Mouse (Mus musculus) liver, embryonic 11.5 days (tissue): ENCODE results near the gene Tmem258. TPM values are rescaled to one million over a fixed set of nuclear protein-coding genes. Genes with fewer than 3 reads are reported as not detected.
A peak's percentile ranks its signal among the peaks of the same experiment; 100 is the strongest.
"Not testable (repeated sequence)": the region's sequence is repeated elsewhere in the genome, so short reads cannot be mapped to it uniquely, and the experiment has no call there.

ENCODE experiments used
- ATAC-seq: fragments of 200-750 bp; cut with Nextera tagmentation; replicated peaks from 2 replicates; pipeline ENCODE4 v1.8.0; 2017; ENCODE audit warnings: moderate number of reproducible peaks, mild to moderate bottlenecking, moderate TSS enrichment, moderate library complexity; ENCODE audit not compliant: low FRiP score
- DNase-seq: peaks from one replicate; pipeline ENCODE4 v3.0.0-alpha.2; 2017; ENCODE audit warnings: low spot score
- H3K27ac ChIP-seq: fragments of 300-500 bp; sonication (generic); 2 replicates; pipeline ENCODE4 v1.5.1; 2014; ENCODE audit warnings: mild to moderate bottlenecking, low read depth, low read length, control low read depth
- H3K27me3 ChIP-seq: fragments of 300-500 bp; sonication (generic); replicated peaks from 2 replicates; pipeline ENCODE4 v1.6.1; 2014; ENCODE audit warnings: low read length, mixed read lengths; ENCODE audit not compliant: control insufficient read depth, insufficient read depth
- H3K36me3 ChIP-seq: fragments of 300-500 bp; sonication (generic); 2 replicates; pipeline ENCODE4 v1.6.1; 2014; ENCODE audit warnings: mild to moderate bottlenecking, low read length, moderate library complexity, mixed read lengths; ENCODE audit not compliant: control insufficient read depth, insufficient read depth
- H3K4me1 ChIP-seq: fragments of 300-500 bp; sonication (generic); replicated peaks from 2 replicates; pipeline ENCODE4 v1.6.1; 2014; ENCODE audit warnings: low read length, mixed read lengths; ENCODE audit not compliant: control insufficient read depth, insufficient read depth
- H3K4me2 ChIP-seq: fragments of 300-500 bp; sonication (generic); 2 replicates; pipeline ENCODE4 v1.6.1; 2014; ENCODE audit warnings: mild to moderate bottlenecking, control low read depth, moderate library complexity
- H3K4me3 ChIP-seq: fragments of 300-500 bp; sonication (generic); 2 replicates; pipeline ENCODE4 v1.5.1; 2014; ENCODE audit warnings: low read depth, low read length, control low read depth
- H3K9ac ChIP-seq: fragments of 300-500 bp; sonication (generic); 2 replicates; pipeline ENCODE4 v1.6.1; 2014; ENCODE audit warnings: low read depth, low read length, control low read depth
- H3K9me3 ChIP-seq: fragments of 300-500 bp; sonication (generic); 2 replicates; pipeline ENCODE4 v1.6.1; 2016; ENCODE audit warnings: low read length, inconsistent platforms, mixed read lengths; ENCODE audit not compliant: control insufficient read depth
- WGBS: fragments of 180-500 bp; shearing (Covaris S2); extraction: QIAGEN DNeasy Blood & Tissue Kit; methylation state at CpG from one replicate; pipeline ENCODE4 v1.1.7; 2014; 5-methylcytosine and 5-hydroxymethylcytosine counted together
- polyA plus RNA-seq: library from polyadenylated mRNA; unstranded; fragments of >200 nt; fragmentation: Nextera tagmentation; extraction: Ambion mirVana; gene quantifications from 2 replicates; pipeline ENCODE4 v1.2.1, GENCODE M21; 2014

Tmem258 gene
- polyA plus RNA-seq, 1 experiment from 2014 or later: 478 TPM

- H3K4me3 ChIP-seq, H3K4me2 ChIP-seq, H3K9ac ChIP-seq, H3K9me3 ChIP-seq, H3K36me3 ChIP-seq, H3K27me3 ChIP-seq: not testable (repeated sequence)
- peak; percentile 22 for DNase-seq
- WGBS: 82% methylated on average over 3 of the region's 3 CpGs
- H3K27ac ChIP-seq: peak overlapping the region; percentile 25; the same call in 1 of the 2 replicates
- ATAC-seq: peak; percentile 34; the same call in 1 of the 2 replicates
- peaks cover 28% of the 10 kb centered on the region for H3K4me1 ChIP-seq
These were observed 34.0 kb upstream of the Tmem258 start for GRCm38 (mm10) chr19:10169692-10170330.

GRCm38 (mm10) chr19:10170466-10170865 is 33.3 kb upstream of the Tmem258 start:
- DNase-seq (peak; percentile 14), ATAC-seq (no peak)
- Histone ChIP-seq H3K4me3 (no peak overlapping the region), H3K36me3 (no peaks in the 10 kb centered on the region), H3K27me3 (no peaks in the 10 kb centered on the region), H3K9ac (no peak overlapping the region), H3K27ac (no peak overlapping the region), H3K4me2 (no peak overlapping the region), H3K9me3 (no peaks in the 10 kb centered on the region), H3K4me1 (peaks cover 31% of the 10 kb centered on the region)
- 61% methylated on average over 1 of the region's 1 CpGs for WGBS

GRCm38 (mm10) chr19:10171359-10171758 is 32.5 kb upstream of the Tmem258 start:
- Histone ChIP-seq H3K27me3 (no peaks in the 10 kb centered on the region), H3K9ac (no peak overlapping the region), H3K4me2 (no peak overlapping the region), H3K4me3 (no peak overlapping the region), H3K36me3 (no peaks in the 10 kb centered on the region), H3K27ac (peak overlapping the region; percentile 50), H3K4me1 (peaks cover 31% of the 10 kb centered on the region), H3K9me3 (no peaks in the 10 kb centered on the region)
- ATAC-seq: no peak
- 70% methylated on average over 7 of the region's 7 CpGs for WGBS
- DNase-seq: peak; percentile 26

GRCm38 (mm10) chr19:10171846-10172245 is 32.0 kb upstream of the Tmem258 start:
- Histone ChIP-seq H3K4me1 (peaks cover 31% of the 10 kb centered on the region), H3K27me3 (no peaks in the 10 kb centered on the region), H3K9ac (no peak overlapping the region), H3K4me3 (no peak overlapping the region), H3K27ac (peak overlapping the region; percentile 85; the same call in 1 of the 2 replicates), H3K9me3 (no peaks in the 10 kb centered on the region), H3K36me3 (no peaks in the 10 kb centered on the region), H3K4me2 (no peak overlapping the region)
- ATAC-seq: no peak
- peak; percentile 30 for DNase-seq

GRCm38 (mm10) chr19:10173116-10173718 is 30.6 kb upstream of the Tmem258 start:
- H3K4me2 ChIP-seq: peak overlapping the region; percentile 59
- 49% methylated on average over 5 of the region's 5 CpGs for WGBS
- H3K36me3 ChIP-seq: no peaks in the 10 kb centered on the region
- H3K27me3 ChIP-seq: no peaks in the 10 kb centered on the region
- peaks cover 34% of the 10 kb centered on the region for H3K4me1 ChIP-seq
- H3K4me3 ChIP-seq: peak overlapping the region; percentile 14; the same call in 1 of the 2 replicates
- H3K9me3 ChIP-seq: no peaks in the 10 kb centered on the region
- DNase-seq (peak; percentile 54), ATAC-seq (peak; percentile 89)
- H3K9ac ChIP-seq: peak overlapping the region; percentile 52; the same call in 1 of the 2 replicates
- H3K27ac ChIP-seq: peak overlapping the region; percentile 85

GRCm38 (mm10) chr19:10173844-10174539 is 29.8 kb upstream of the Tmem258 start:
- Histone ChIP-seq H3K27me3 (no peaks in the 10 kb centered on the region), H3K9ac (no peak overlapping the region), H3K4me2 (no peak overlapping the region), H3K9me3 (no peaks in the 10 kb centered on the region), H3K27ac (peak overlapping the region; percentile 85; the same call in 1 of the 2 replicates), H3K4me3 (no peak overlapping the region), H3K36me3 (no peaks in the 10 kb centered on the region), H3K4me1 (peaks cover 34% of the 10 kb centered on the region)
- no peak for ATAC-seq
- peak; percentile 29 for DNase-seq
- 71% methylated on average over 7 of the region's 7 CpGs for WGBS

- H3K4me3 ChIP-seq: no peak overlapping the region
- no peak for ATAC-seq
- peak; percentile 15 for DNase-seq
- peaks cover 34% of the 10 kb centered on the region for H3K4me1 ChIP-seq
- 71% methylated on average over 4 of the region's 4 CpGs for WGBS
- H3K36me3 ChIP-seq: no peaks in the 10 kb centered on the region
- no peak overlapping the region for H3K4me2 ChIP-seq
- no peaks in the 10 kb centered on the region for H3K27me3 ChIP-seq
- H3K9ac ChIP-seq: peak overlapping the region; percentile 20; the same call in 1 of the 2 replicates
- H3K27ac ChIP-seq: no peak overlapping the region
- H3K9me3 ChIP-seq: no peaks in the 10 kb centered on the region
These were observed 28.9 kb upstream of the Tmem258 start for GRCm38 (mm10) chr19:10174956-10175355.

- H3K36me3 ChIP-seq: no peaks in the 10 kb centered on the region
- ATAC-seq (no peak), DNase-seq (peak; percentile 11)
- no peaks in the 10 kb centered on the region for H3K27me3 ChIP-seq
- no peak overlapping the region for H3K4me2 ChIP-seq
- H3K4me1 ChIP-seq: peaks cover 28% of the 10 kb centered on the region
- H3K27ac ChIP-seq: no peak overlapping the region
- no peaks in the 10 kb centered on the region for H3K9me3 ChIP-seq
- H3K4me3 ChIP-seq: no peak overlapping the region
- WGBS: 92% methylated on average over 1 of the region's 1 CpGs
- no peak overlapping the region for H3K9ac ChIP-seq
These were observed 27.3 kb upstream of the Tmem258 start for GRCm38 (mm10) chr19:10176477-10176876.
